Mouse (Mus musculus) heart, adult 8-10 months (tissue): ENCODE measurements at regions not wholly inside any gene's neighbourhood (a gene's known extent, or its start where the extent isn't known, plus 50 kb on each side); places are given as distances from the start of the nearest gene placed in this dataset.

Experiments
- DNase-seq: peaks from one replicate; pipeline ENCODE4 v3.0.0; 2022; ENCODE audit warnings: low spot score

GRCm38 (mm10) chrX:10984894-10985293 is 270.1 kb downstream of the Mid1ip1 start:
- no peak for DNase-seq

GRCm38 (mm10) chrX:10991871-10992210 is 277.0 kb downstream of the Mid1ip1 start:
- DNase-seq = no peak

- peak; percentile 13 for DNase-seq
Measured at GRCm38 (mm10) chrX:10992211-10993004, 277.6 kb downstream of the Mid1ip1 start.

GRCm38 (mm10) chrX:10993005-10993377 is 278.2 kb downstream of the Mid1ip1 start:
- DNase-seq = peak; percentile 2

GRCm38 (mm10) chrX:10994910-10995309 is 280.1 kb downstream of the Mid1ip1 start:
- DNase-seq = no peak

- DNase-seq = no peak
Measured at GRCm38 (mm10) chrX:11001180-11001579, 286.4 kb downstream of the Mid1ip1 start.

GRCm38 (mm10) chrX:11039278-11039677 is 259.8 kb upstream of the H2al1a start:
- DNase-seq = no peak

GRCm38 (mm10) chrX:11046769-11047168 is 252.3 kb upstream of the H2al1a start:
- no peak for DNase-seq

GRCm38 (mm10) chrX:11082171-11082570 is 216.9 kb upstream of the H2al1a start:
- DNase-seq = no peak

- DNase-seq = no peak
Measured at GRCm38 (mm10) chrX:11082845-11083244, 216.2 kb upstream of the H2al1a start.

GRCm38 (mm10) chrX:11086257-11087072 is 212.6 kb upstream of the H2al1a start:
- no peak for DNase-seq

- no peak for DNase-seq
Measured at GRCm38 (mm10) chrX:11087913-11088312, 211.1 kb upstream of the H2al1a start.

GRCm38 (mm10) chrX:11088506-11088905 is 210.6 kb upstream of the H2al1a start:
- DNase-seq = no peak

- no peak for DNase-seq
Measured at GRCm38 (mm10) chrX:11090432-11090831, 208.6 kb upstream of the H2al1a start.

- no peak for DNase-seq
Measured at GRCm38 (mm10) chrX:11097581-11098254, 201.3 kb upstream of the H2al1a start.

GRCm38 (mm10) chrX:11098366-11098765 is 200.7 kb upstream of the H2al1a start:
- no peak for DNase-seq

GRCm38 (mm10) chrX:11099146-11100087 is 199.6 kb upstream of the H2al1a start:
- no peak for DNase-seq

GRCm38 (mm10) chrX:11100935-11101334 is 198.1 kb upstream of the H2al1a start:
- DNase-seq = no peak

GRCm38 (mm10) chrX:11131253-11131652 is 167.8 kb upstream of the H2al1a start:
- no peak for DNase-seq

GRCm38 (mm10) chrX:11139971-11140421 is 159.1 kb upstream of the H2al1a start:
- peak; percentile 28 for DNase-seq

- no peak for DNase-seq
Measured at GRCm38 (mm10) chrX:11141294-11141693, 157.8 kb upstream of the H2al1a start.
